Mouse (Mus musculus): ENCODE data around the gene Clic6. TPM values are rescaled to one million over a fixed set of nuclear protein-coding genes. Genes with fewer than 3 reads are reported as not detected.

The Clic6 gene
- polyA plus RNA-seq, 1 experiment, result not detected

- Histone ChIP-seq H3K4me3 (ENCODE audit: insufficient read depth, low read length) (no peak overlapping the region), H3K27ac (ENCODE audit: insufficient read depth, low read depth, low read length) (no peak overlapping the region), H3K4me1 (ENCODE audit: control insufficient read depth, insufficient read depth, low read length) (no peaks in the 10 kb centered on the region)
- TF ChIP-seq CTCF (IDR thresholded peaks at IDR 0.05; ENCODE audit: low read depth, low read length) (no peak), POLR2A (IDR thresholded peaks at IDR 0.05; ENCODE audit: borderline replicate concordance, low read depth, low read length) (no peak)
These were observed 33.9 kb upstream of the Clic6 start for GRCm38 (mm10) chr16:92451516-92452072.

DNA sequence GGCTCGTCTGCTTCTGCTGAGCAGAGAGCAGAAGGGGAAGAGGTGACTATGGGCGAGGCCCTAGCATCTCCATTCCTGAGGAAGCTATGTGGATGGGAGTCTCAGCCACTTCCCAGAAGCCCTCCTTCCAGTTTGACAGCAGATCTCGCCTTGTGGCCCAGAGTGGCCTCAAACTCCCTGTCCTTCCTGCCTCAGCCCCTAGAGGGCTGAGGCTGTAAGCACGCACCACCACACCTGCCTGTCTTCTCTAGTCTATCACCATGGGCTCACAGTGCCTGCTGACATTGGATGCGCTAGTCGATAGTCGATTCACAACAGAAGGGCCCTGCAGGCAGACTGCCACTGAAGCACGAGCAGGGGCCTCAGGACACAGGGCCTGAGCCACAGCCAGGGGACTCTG lies 32.9 kb upstream of the Clic6 start:
- TF ChIP-seq POLR2A (IDR thresholded peaks at IDR 0.05; ENCODE audit: borderline replicate concordance, low read depth, low read length) (no peak), CTCF (IDR thresholded peaks at IDR 0.05; ENCODE audit: low read depth, low read length) (no peak)
- Histone ChIP-seq H3K4me1 (ENCODE audit: control insufficient read depth, insufficient read depth, low read length) (no peaks in the 10 kb centered on the region), H3K27ac (ENCODE audit: insufficient read depth, low read depth, low read length) (no peak overlapping the region), H3K4me3 (ENCODE audit: insufficient read depth, low read length) (no peak overlapping the region)

- Histone ChIP-seq H3K27ac (ENCODE audit: insufficient read depth, low read depth, low read length) (no peak overlapping the region), H3K4me1 (ENCODE audit: control insufficient read depth, insufficient read depth, low read length) (no peaks in the 10 kb centered on the region), H3K4me3 (ENCODE audit: insufficient read depth, low read length) (no peak overlapping the region)
- TF ChIP-seq POLR2A (IDR thresholded peaks at IDR 0.05; ENCODE audit: borderline replicate concordance, low read depth, low read length), result no peak
- TF ChIP-seq CTCF (IDR thresholded peaks at IDR 0.05; ENCODE audit: low read depth, low read length), result no peak
These were observed 31.5 kb upstream of the Clic6 start for GRCm38 (mm10) chr16:92454002-92454401.

DNA sequence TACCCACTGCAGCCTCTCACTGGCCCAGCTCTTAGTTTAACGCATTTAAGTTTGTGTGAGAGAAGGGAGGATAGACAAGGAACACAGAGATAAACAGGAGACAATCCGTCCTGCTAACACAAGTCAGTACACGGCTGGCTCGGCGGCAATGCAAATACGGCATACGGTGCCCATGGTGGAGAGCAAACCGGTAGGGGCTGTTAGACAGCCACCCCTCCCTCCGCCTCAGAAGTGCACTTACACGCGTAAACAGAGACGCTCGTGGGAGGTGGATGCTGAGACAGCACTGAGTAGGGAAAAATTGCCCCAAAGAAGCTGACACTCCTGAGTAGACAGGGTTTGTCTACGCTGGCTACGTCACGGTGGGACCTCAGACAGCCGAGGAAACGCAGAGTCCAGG lies 31.0 kb upstream of the Clic6 start:
- no peak overlapping the region for H3K4me3 ChIP-seq (ENCODE audit: insufficient read depth, low read length)
- TF ChIP-seq POLR2A (IDR thresholded peaks at IDR 0.05; ENCODE audit: borderline replicate concordance, low read depth, low read length) (no peak), CTCF (IDR thresholded peaks at IDR 0.05; ENCODE audit: low read depth, low read length) (no peak)
- H3K4me1 ChIP-seq (ENCODE audit: control insufficient read depth, insufficient read depth, low read length), result no peaks in the 10 kb centered on the region
- H3K27ac ChIP-seq (ENCODE audit: insufficient read depth, low read depth, low read length), result no peak overlapping the region

GRCm38 (mm10) chr16:92455488-92455887 lies 30.0 kb upstream of the Clic6 start:
- TF ChIP-seq POLR2A (IDR thresholded peaks at IDR 0.05; ENCODE audit: borderline replicate concordance, low read depth, low read length), result no peak
- TF ChIP-seq CTCF (IDR thresholded peaks at IDR 0.05; ENCODE audit: low read depth, low read length), result no peak
- Histone ChIP-seq H3K4me1 (ENCODE audit: control insufficient read depth, insufficient read depth, low read length) (no peaks in the 10 kb centered on the region), H3K4me3 (ENCODE audit: insufficient read depth, low read length) (no peak overlapping the region), H3K27ac (ENCODE audit: insufficient read depth, low read depth, low read length) (no peak overlapping the region)

DNA sequence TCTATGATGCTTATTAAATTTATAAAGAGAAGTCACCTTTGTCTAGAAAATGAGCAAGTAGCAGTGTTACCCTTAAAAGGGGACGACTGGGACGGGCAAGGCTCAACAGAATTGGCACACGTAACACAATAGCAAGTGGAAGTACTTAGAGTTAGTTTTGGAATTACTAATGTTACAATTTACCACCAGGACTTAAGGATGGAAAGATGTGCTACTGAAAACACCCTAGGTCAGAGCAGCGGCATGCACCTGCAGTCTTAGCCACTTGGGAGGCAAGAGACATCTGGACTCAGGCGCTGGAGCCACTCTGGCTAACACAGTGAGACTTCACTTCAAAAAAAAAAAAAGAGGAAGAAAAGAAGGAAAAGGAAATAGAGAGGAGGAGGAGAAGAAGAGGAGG lies 29.6 kb upstream of the Clic6 start:
- TF ChIP-seq CTCF (IDR thresholded peaks at IDR 0.05; ENCODE audit: low read depth, low read length) (no peak), POLR2A (IDR thresholded peaks at IDR 0.05; ENCODE audit: borderline replicate concordance, low read depth, low read length) (no peak)
- Histone ChIP-seq H3K27ac (ENCODE audit: insufficient read depth, low read depth, low read length) (no peak overlapping the region), H3K4me1 (ENCODE audit: control insufficient read depth, insufficient read depth, low read length) (no peaks in the 10 kb centered on the region), H3K4me3 (ENCODE audit: insufficient read depth, low read length) (no peak overlapping the region)

GRCm38 (mm10) chr16:92457594-92457993 lies 27.9 kb upstream of the Clic6 start:
- no peak overlapping the region for H3K4me3 ChIP-seq (ENCODE audit: insufficient read depth, low read length)
- no peaks in the 10 kb centered on the region for H3K4me1 ChIP-seq (ENCODE audit: control insufficient read depth, insufficient read depth, low read length)

GRCm38 (mm10) chr16:92461412-92461811 lies 24.1 kb upstream of the Clic6 start:
- no peak for TF ChIP-seq POLR2A (IDR thresholded peaks at IDR 0.05; ENCODE audit: borderline replicate concordance, low read depth, low read length)
- TF ChIP-seq CTCF (IDR thresholded peaks at IDR 0.05; ENCODE audit: low read depth, low read length), result no peak
- Histone ChIP-seq H3K4me1 (ENCODE audit: control insufficient read depth, insufficient read depth, low read length) (peaks cover 8% of the 10 kb centered on the region), H3K4me3 (ENCODE audit: insufficient read depth, low read length) (no peak overlapping the region), H3K27ac (ENCODE audit: insufficient read depth, low read depth, low read length) (no peak overlapping the region)

More at GRCm38 (mm10) chr16:92457594-92457993, 27.9 kb upstream of the Clic6 start:
- TF ChIP-seq POLR2A (IDR thresholded peaks at IDR 0.05; ENCODE audit: borderline replicate concordance, low read depth, low read length), result no peak
- peak; percentile 74 for TF ChIP-seq CTCF (IDR thresholded peaks at IDR 0.05; ENCODE audit: low read depth, low read length)
- no peak overlapping the region for H3K27ac ChIP-seq (ENCODE audit: insufficient read depth, low read depth, low read length)

DNA sequence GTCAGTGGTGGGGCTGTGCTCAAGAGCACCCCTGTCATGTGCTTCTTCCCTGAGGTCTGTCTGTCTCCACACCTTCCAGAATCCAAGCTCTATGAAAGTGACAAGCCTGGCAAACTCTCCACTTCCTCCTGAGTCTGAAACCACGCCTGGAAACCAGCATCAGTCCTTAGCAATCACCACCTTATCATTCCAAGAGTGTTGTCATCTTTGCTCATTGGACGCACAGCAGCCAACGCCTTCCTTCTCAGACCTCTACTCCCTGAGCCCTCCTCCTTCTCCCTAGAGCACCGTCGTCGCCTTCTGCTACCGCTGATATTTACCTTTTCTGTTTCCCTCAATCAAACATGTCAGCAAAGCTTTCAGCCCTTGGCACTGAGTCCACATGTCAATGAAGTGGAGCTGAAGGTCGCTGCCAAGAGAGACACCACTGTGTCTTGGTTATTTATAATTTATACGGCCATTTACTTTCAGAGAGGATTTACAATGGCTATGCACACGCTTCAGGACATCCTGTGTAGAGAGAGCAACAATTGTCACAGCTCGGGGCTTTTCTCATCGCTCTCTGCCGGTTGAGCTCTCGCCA lies 21.1 kb upstream of the Clic6 start:
- TF ChIP-seq CTCF (IDR thresholded peaks at IDR 0.05; ENCODE audit: low read depth, low read length), result no peak
- TF ChIP-seq POLR2A (IDR thresholded peaks at IDR 0.05; ENCODE audit: borderline replicate concordance, low read depth, low read length), result no peak
- peaks cover 8% of the 10 kb centered on the region for H3K4me1 ChIP-seq (ENCODE audit: control insufficient read depth, insufficient read depth, low read length)
- peak overlapping the region; percentile 80; the same call in 1 of the 2 replicates for H3K4me3 ChIP-seq (ENCODE audit: insufficient read depth, low read length)
- H3K27ac ChIP-seq (ENCODE audit: insufficient read depth, low read depth, low read length), result no peak overlapping the region

- Histone ChIP-seq H3K27ac (ENCODE audit: insufficient read depth, low read depth, low read length) (no peak overlapping the region), H3K4me3 (ENCODE audit: insufficient read depth, low read length) (peak overlapping the region; percentile 80), H3K4me1 (ENCODE audit: control insufficient read depth, insufficient read depth, low read length) (peaks cover 8% of the 10 kb centered on the region)
- TF ChIP-seq CTCF (IDR thresholded peaks at IDR 0.05; ENCODE audit: low read depth, low read length), result no peak
- TF ChIP-seq POLR2A (IDR thresholded peaks at IDR 0.05; ENCODE audit: borderline replicate concordance, low read depth, low read length), result no peak
These were observed 20.3 kb upstream of the Clic6 start for GRCm38 (mm10) chr16:92465226-92465625.

All from bone marrow macrophage, adult 2 months (primary cell).